Mouse (Mus musculus): ENCODE results near the gene Ppm1d.

- TF ChIP-seq CTCF (conservative IDR thresholded peaks at IDR 0.05; ENCODE audit: insufficient read depth, insufficient read length, low read depth, low read length) (peak; percentile 38; the same call in 1 of the 2 replicates), POLR2A (IDR thresholded peaks at IDR 0.05; ENCODE audit: low read depth, low read length) (no peak)
These were observed 37.7 kb upstream of the Ppm1d start for GRCm38 (mm10) chr11:85273299-85273698.

All from kidney, adult 2 months (tissue).